Mouse (Mus musculus) natural killer cell, adult 2 months (primary cell): ENCODE results near the gene Dst.

ENCODE experiments used
- DNase-seq, 2 experiments: peaks; one replicate each; pipeline ENCODE4 v3.0.0; 2022; ENCODE audit warnings: low spot score in 2 of 2

The Dst gene

GRCm38 (mm10) chr1:33975333-33975732 lies 67.3 kb downstream of the Dst start:
- no peak for DNase-seq

GRCm38 (mm10) chr1:33977832-33978231 lies 69.8 kb downstream of the Dst start:
- DNase-seq, result no peak

GRCm38 (mm10) chr1:33980420-33980819 lies 72.4 kb downstream of the Dst start:
- no peak for DNase-seq

GRCm38 (mm10) chr1:33989643-33990042 lies 81.6 kb downstream of the Dst start:
- no peak for DNase-seq

- DNase-seq, result no peak
Measured at GRCm38 (mm10) chr1:33991067-33991466, 83.0 kb downstream of the Dst start.

- DNase-seq, result no peak
Measured at GRCm38 (mm10) chr1:33992810-33993209, 84.8 kb downstream of the Dst start.

GRCm38 (mm10) chr1:33994201-33994600 lies 86.2 kb downstream of the Dst start:
- DNase-seq, result no peak

GRCm38 (mm10) chr1:33995386-33995785 lies 87.4 kb downstream of the Dst start:
- DNase-seq, result no peak

GRCm38 (mm10) chr1:33996105-33996887 lies 88.3 kb downstream of the Dst start:
- DNase-seq, result no peak

GRCm38 (mm10) chr1:34002321-34002720 lies 94.3 kb downstream of the Dst start:
- no peak for DNase-seq

- no peak for DNase-seq
Measured at GRCm38 (mm10) chr1:34002970-34003369, 94.9 kb downstream of the Dst start.

GRCm38 (mm10) chr1:34005238-34005725 lies 97.3 kb downstream of the Dst start:
- no peak for DNase-seq

GRCm38 (mm10) chr1:34005726-34006638 lies 98.0 kb downstream of the Dst start:
- peak; percentile 20 to 28 for DNase-seq

- no peak for DNase-seq
Measured at GRCm38 (mm10) chr1:34006828-34007361, 98.9 kb downstream of the Dst start.

- no peak for DNase-seq
Measured at GRCm38 (mm10) chr1:34007379-34007778, 99.4 kb downstream of the Dst start.

- peak; percentile 28 to 32 for DNase-seq
Measured at GRCm38 (mm10) chr1:34011051-34011677, 103.1 kb downstream of the Dst start.

GRCm38 (mm10) chr1:34011821-34012271 lies 103.8 kb downstream of the Dst start:
- no peak for DNase-seq

GRCm38 (mm10) chr1:34013490-34013889 lies 105.5 kb downstream of the Dst start:
- no peak for DNase-seq

- DNase-seq, result no peak
Measured at GRCm38 (mm10) chr1:34016780-34017179, 108.8 kb downstream of the Dst start.

GRCm38 (mm10) chr1:34017323-34017722 lies 109.3 kb downstream of the Dst start:
- no peak for DNase-seq

GRCm38 (mm10) chr1:34020599-34020998 lies 112.6 kb downstream of the Dst start:
- no peak for DNase-seq

- DNase-seq, result no peak
Measured at GRCm38 (mm10) chr1:34021574-34021973, 113.5 kb downstream of the Dst start.
